In genomic region chr16:84864656-84865055, GRCm38 (mm10) we compare ENCODE assay signal across 23 mouse cellular contexts.
"Had no signal": no experiment of that assay in that cellular context is flagged by ENCODE, and none has a peak within 500 bp of the region (broad histone marks: within the 10 kb centered on the region; RNA-seq: fewer than 3 reads in every experiment).

No protein-coding gene starts in this region.

- H3K4me1 ChIP-seq: limb, embryonic 12.5 days; limb, embryonic 15.5 days; midbrain, embryonic 10.5 days; neural tube, embryonic 12.5 days; neural tube, embryonic 15.5 days; stomach, embryonic 15.5 days had no signal

- H3K9ac ChIP-seq: limb, embryonic 12.5 days; limb, embryonic 15.5 days; liver, embryonic 14.5 days; liver, postnatal 0 days; lung, embryonic 14.5 days; neural tube, embryonic 12.5 days; neural tube, embryonic 15.5 days; stomach, embryonic 15.5 days had no signal

- ATAC-seq: liver, postnatal 0 days had no signal

- H3K27ac ChIP-seq: kidney, postnatal 0 days; left cerebral cortex, adult 2 months; limb, embryonic 12.5 days; limb, embryonic 15.5 days; liver, embryonic 14.5 days; midbrain, embryonic 10.5 days; neural tube, embryonic 12.5 days; neural tube, embryonic 15.5 days; stomach, embryonic 15.5 days had no signal

- H3K27me3 ChIP-seq: limb, embryonic 12.5 days; limb, embryonic 15.5 days; megakaryocyte, embryonic 14.5 days; neural tube, embryonic 12.5 days; neural tube, embryonic 15.5 days; stomach, embryonic 15.5 days had no signal

- H3K4me3 ChIP-seq: left cerebral cortex, adult 2 months; limb, embryonic 12.5 days; limb, embryonic 15.5 days; megakaryocyte, embryonic 14.5 days; midbrain, embryonic 10.5 days; neural tube, embryonic 12.5 days; neural tube, embryonic 15.5 days; stomach, embryonic 15.5 days had no signal

- H3K4me2 ChIP-seq: limb, embryonic 12.5 days; limb, embryonic 15.5 days; liver, embryonic 11.5 days; lung, embryonic 14.5 days; neural tube, embryonic 12.5 days; neural tube, embryonic 15.5 days; stomach, embryonic 15.5 days had no signal

- H3K9me3 ChIP-seq: limb, embryonic 12.5 days; limb, embryonic 15.5 days; midbrain, embryonic 10.5 days; neural tube, embryonic 12.5 days; neural tube, embryonic 15.5 days; stomach, embryonic 15.5 days had no signal

- DNase-seq: kidney, adult 2 months; kidney, postnatal 25 days; layer of hippocampus, postnatal 36 days; liver, postnatal 0 days; lung, embryonic 14.5 days; lung, postnatal 10 days; lung, postnatal 36 days; midbrain, embryonic 14.5 days; retina, postnatal 1 day; right cerebral cortex, postnatal 25 days; spleen, adult 18-20 months; thymus, postnatal 25 days had no signal
